Mouse (Mus musculus) kidney, postnatal 14 days (tissue): ENCODE measurements at regions not wholly inside any gene's neighbourhood (a gene's known extent, or its start where the extent isn't known, plus 50 kb on each side); places are given as distances from the start of the nearest gene placed in this dataset.

ENCODE experiments used
- DNase-seq: peaks from one replicate; pipeline ENCODE4 v3.0.0; 2022; ENCODE audit warnings: mixed read lengths

DNA sequence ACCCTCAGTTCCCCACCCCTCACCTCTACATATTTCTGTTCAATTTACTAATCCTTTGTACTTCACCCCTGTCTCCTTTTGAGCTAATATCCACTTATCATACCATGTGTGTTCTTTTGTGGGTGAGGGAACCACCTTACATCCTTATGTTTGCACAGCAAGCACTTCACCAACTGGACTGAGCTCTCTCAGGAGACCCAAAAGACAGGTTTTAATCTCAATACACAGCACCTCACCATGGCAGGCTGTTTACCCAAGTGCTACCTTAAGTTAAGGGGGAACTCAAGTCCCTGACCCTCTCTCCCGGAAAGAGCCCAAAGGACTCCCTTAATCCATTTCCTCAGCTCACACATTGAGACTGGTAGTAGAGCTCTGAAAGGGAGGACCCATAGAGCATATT is 62.3 kb upstream of the Agr3 start:
- no peak for DNase-seq

DNA sequence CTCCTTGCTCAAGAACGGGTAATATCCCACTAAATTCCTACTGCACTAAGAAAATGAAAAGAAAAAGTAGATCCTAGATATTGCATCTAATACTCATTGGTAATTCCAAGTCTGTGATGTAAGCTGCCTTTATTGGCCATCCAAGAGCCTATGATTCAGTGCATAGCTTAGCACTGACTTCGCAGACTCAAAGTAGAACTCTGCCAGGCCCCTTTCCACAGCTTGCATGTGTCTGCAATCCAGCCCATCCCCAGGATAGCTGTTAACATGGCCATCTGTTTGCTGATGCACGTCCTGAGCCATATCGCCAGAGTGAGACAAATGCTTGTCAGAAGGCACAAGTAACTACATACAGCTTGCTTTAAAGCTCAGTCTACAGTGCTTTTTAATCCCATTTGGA is 72.3 kb upstream of the Agr3 start:
- DNase-seq: no peak

DNA sequence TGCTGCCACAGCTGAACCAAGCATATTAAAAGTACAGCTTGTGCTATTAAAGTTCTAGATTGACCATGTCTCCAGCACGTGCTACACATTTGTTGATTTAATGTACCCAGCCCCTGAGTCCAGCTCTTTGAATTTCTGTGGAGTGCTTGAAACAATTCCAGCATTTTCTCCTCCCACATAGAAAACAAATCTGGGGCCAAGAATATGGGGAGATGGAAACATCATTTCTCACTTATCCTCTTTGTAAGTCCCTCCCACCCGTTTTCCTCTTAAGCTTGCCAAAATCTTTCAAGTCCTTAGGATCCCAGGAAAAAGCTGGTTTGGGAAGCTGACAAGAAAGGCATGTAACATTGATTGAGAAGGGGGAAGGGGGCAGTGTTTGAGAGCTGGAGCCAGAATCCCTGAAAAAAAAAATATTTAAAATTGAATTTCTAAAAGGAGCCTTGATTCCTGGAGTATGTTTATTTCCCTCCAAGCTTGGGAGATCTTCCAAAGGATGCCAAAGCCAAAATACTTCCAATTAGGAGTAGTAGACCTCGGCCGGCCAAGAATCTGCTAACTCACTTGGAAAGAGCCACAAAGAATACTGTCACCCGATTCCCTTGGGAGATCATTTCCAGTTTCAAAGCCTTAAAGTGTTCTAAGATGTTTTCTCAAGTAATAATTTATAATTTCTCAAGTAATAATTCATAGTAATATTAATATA is 78.4 kb upstream of the Agr3 start:
- peak; percentile 61 for DNase-seq

DNA sequence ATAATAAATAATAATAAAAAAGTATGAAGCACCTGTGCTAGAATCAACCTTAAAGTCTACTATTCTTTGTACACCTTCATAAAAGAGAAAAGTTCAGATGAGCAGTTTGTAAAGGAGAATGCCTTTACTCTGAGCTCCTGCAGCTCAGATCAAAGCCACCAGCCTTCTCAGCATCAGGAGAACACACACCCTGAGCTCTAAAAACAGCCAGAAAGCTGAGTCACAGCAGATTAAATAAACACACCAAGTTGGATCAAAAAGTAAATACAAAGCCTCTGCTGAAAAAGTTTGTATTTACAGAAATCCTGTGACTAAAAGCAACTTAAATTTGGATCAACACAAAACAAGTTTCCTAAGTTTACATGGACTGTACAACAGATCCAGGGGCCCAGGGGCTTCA is 88.5 kb upstream of the Agr3 start:
- no peak for DNase-seq

DNA sequence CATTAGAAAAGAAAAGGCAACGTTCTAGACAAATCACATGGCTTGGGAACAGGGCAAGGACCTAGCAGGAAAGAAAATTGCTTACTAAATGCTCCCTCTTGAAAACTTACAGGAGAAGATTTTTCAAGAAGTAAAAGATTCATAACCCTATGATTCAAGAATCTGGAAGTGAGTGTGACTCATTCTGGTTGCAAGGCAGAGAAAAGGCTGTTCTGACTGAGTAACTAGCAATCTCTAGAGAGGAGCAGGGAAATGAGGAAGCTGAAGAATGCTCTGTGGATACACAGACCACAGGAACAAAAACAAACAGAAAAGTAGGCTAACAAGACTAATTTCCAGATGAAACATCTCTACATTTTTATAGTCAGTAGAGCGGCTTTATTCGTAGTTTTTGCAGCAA is 92.1 kb upstream of the Agr3 start:
- DNase-seq: no peak

DNA sequence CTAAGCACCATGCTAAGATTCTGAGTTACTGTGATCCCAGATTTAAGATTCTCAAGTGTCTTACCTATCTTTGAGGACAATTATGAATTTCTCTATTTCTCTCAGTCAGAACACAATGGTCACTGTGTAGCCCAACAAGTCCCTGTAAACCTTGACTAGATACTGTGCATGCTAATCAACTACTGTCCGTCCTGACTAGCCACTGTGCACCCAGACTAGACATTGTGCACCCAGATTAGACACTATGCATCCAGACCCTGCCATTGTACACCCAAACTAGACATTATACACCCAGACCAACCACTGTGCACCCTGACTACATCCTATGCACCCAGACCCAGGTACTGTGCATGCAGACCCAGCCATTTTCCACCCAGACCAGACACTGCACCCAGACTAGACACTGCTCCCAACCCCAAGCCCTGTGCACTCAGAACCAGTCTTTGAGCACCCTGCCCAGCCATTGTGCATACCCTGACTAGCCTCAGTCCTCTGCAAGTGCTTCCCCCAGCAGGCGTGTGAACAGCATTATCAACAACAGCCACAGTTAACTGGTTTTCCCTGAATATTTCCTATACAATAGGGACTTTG is 93.4 kb upstream of the Agr3 start:
- no peak for DNase-seq

DNA sequence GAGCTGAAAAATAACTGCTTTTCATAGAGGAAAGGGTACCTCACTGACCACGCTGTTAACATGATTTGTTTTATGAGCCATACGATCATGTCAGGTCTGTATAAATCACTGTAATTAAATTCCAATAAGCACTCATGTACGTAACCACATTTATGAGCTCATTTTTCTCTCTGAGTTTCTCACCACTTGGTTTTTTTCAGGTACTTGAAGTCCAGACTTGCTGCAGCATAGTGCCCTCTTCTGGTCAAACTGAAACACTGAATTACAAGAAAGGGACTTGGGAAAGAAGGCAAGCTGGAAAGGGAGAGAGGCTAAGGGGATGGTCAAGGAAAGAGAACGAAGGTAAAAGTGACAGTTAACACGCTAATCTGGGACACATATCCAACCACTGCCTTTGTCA is 94.2 kb upstream of the Agr3 start:
- DNase-seq: peak; percentile 50

DNA sequence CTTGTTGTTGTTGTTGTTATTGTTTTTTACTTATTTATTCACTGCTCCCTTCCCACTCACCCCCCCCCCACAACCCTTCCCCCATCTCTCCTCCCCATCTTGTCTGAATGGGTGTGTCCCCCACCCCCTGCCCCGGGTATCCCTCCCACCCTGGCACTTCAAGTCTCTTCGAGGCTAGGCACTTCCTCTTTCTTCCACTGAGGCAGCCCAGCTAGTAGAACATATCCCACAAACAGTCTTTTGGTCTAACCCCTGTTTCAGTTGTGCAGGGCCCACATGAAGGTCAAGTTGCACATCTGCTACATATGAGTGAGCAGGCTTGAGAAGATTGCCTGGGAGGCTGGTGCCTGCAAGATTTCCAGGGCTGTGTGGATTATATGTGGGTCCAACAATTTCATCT is 97.6 kb upstream of the Agr3 start:
- no peak for DNase-seq

DNA sequence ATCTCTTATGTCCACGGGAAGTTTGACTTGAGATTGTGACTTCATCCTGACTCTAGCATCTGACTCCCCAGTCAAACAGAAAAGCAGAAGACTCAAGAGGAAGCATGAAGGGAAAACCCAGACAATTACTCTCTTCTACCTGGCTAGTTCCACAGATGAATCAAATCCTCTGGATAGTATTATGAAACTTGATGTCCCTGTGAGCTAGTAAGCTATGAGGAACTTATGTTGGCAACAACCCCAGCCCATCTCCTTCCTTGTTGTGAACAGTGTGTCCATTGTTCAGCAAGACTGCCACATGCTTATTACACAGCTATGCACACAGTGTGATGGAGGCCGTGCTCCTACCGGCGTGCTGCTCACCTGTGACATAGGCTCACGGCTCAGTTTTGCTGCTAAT is 98.4 kb upstream of the Agr3 start:
- DNase-seq: no peak

DNA sequence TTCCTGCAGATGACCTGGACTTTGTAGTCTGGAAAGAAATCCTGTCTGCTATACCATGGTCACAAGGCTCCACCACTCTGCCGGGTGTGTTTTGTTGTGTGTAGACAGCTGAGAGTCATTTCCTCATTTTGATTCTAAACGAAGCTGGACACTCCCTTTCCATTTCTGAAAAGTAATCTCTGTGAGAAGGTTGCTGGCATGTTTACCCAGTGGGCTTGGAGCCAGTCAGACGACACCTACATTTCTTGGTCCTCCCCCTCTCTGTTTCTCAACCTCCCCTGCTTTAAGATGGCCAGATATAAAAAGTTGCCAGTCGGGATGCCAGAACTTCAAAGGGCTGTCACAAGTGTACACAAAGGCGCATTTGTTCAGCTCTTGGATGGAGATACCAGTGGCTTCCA is 100.8 kb upstream of the Agr3 start:
- peak; percentile 13 for DNase-seq

DNA sequence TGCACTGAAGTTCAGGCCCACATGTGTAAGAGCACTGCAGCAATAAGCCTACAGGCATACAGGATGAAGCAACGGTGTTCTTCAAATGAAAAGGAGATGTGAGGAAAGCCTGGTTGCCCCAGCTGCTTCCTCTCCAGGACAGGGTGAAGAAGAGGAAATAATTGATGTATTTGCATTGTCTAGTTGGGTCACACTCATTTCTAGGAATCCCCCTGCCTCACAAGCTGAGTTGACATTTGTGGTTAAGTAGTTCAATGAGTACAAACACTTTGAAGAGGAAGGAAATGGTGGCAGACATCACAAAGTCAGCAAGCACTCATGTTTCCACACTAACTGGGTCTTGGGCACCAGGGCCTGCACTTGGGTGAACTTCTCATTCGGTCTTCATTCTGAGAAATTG is 126.2 kb upstream of the Agr3 start:
- DNase-seq: no peak

DNA sequence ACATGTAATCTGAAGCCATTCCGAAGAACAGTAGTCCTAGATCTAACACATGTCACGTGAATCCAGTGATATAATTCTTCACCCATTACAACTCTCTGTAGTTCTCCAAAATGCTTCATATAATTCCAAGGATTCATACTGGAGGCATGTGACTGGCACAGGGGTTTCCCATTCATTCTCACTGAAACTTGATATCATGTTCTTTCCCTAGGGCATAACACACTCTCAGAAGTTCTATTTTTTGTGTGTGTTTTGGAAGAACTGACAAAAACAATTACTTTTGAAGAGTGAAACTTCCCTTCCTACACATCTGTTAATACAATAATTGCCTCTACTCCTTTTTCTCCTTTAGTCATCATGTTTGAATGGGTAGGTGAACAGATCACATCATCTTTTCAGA is 150.0 kb upstream of the Agr3 start:
- no peak for DNase-seq

DNA sequence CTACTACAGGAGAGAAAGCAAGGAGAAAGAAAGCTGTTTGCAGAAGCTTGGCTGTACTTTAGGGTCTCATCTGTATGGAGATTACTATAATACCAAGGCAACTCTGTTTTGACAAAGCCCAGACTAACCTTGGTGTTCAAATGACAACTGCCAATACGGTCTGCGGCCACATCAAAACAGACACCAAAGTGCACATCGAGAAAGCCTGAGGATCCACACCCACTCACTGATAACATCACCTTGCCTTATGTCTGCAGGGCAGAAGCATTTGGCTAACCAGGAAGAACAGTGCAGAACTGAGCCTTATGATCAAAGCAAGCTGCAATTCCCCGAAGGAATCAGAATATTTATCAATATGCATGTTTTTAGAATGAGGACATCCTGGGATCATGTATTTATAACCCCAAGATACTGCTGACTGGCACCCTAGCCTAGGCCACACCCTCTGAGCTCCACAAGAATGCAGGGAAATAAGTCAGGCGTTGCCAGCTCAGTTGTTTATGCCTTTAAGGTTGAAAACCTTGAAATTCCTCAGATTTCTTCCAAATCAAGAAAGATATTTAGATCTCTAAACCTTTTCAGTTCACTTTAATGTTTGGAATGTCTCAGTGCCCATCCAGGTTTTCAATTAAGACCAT is 154.9 kb upstream of the Agr3 start:
- DNase-seq: no peak

DNA sequence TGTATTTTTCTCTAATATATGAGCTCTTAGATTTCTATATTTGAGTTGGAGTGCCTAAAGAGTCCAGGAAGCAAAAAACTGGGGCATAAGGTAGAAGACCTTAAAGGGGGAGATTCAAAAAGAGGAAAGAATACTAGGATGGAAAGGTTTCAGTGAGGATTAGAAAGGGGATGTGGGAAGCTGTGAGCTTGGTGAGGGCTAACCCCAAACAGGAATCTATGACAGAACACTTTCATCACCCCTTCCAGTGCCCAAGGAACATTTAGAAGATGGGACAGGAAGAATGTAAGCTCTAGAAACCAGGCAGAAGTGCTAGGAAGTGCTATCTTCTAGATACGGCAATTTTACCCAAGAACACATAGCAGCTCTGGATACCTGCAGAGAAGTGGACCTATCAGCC is 166.5 kb upstream of the Agr3 start:
- DNase-seq: no peak

DNA sequence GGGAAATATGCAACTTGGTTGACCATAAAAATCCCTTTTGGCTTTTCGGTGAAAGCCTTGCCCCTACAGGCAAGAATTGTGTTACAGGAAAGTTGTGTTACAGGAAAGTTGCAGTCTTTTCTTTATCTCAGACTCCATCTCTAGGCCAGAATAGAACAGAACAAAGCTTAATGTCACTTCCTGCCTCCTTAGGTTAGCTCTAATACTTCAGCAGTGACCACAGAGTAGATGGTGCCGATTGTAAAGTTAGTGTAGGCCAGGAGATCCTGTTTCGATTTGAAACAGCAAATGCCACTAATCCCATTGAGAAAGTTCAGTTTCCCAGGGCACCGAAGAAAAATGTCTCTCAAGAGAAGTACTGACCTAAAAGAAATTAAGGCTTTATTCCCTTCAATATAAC is 170.3 kb upstream of the Agr3 start:
- no peak for DNase-seq

DNA sequence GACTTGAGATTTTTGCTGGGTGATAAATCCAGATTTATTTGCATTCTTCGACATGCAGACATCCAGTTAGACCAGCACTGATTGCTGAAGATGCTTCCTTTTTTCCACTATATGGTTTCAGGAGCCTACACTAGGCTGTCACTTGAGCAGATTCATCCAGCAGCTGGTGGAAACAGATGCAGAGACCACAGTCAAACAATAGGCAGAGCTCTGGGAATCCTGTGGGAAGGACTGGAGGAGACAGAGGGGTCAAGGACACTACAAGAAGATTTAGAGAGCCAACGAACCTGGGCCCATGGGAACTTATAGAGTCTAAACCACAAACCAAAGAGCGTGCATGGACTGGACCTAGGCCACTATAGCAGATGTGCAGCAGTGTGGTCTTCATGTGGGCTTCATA is 177.4 kb upstream of the Agr3 start:
- no peak for DNase-seq

DNA sequence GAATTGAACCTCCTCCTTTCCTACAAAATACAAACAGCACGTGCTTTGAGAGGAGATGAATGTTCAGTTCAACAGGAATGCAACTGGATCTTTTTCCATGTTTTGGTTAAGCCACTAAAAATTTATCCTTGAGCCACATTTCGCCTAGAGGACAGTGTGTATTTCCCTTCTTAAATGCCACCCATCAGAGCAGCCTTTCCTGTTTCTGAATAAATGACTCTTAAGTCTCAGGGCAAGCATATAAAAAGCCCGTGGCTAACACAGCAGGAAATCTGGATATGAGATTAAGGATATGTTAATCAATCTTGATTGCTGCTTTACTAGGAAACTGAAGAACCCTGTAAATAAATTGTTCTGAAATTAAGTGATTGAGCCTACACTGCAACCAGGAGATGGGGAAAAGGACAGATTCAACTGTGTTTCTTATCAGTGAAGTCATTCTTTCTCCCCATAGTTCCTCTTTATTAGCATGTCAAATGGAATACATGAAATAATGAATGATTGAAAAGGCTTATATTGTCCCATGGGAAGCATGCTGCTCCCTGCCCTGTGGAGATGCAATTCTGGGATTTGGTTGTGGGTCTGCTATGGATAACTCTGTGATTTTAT is 178.6 kb upstream of the Agr3 start:
- DNase-seq: peak; percentile 12

DNA sequence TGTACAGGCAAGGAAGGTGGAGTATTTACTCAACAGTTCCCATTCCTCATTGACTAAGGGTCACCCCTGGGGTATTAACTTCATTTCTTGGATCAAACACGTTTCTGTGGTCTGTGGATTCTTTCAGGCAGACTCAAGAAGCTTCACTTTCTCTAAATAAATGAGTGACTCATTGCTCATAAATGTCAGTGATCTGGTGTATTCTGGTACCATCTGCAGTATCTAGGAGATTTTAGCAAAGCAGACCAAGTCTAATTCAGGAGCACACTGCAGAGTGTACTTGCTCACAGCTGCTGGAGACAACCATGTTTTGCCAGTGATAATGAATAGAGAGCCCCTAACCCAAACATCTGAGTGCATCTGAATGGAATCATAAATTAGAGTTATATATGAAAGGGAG is 182.7 kb upstream of the Agr3 start:
- DNase-seq: no peak

DNA sequence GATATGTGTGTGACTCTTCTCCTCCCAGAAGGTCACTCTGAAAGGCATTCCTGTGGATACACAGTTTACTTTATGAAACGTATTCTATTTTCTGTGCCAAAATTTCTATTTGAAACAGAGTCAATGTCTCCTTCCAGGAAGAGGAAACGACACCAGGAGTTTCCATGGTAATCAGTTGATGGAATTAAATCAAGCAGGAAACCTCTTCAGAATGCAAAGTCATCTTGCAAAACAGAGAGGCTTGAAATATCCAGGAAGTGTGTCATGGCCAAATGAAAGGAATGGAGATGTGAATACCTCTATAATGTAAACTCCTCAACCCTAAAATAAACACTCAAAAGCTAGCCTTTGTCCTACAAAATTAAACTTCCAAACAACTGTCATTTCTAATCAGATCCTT is 189.0 kb upstream of the Agr3 start:
- DNase-seq: peak; percentile 11

DNA sequence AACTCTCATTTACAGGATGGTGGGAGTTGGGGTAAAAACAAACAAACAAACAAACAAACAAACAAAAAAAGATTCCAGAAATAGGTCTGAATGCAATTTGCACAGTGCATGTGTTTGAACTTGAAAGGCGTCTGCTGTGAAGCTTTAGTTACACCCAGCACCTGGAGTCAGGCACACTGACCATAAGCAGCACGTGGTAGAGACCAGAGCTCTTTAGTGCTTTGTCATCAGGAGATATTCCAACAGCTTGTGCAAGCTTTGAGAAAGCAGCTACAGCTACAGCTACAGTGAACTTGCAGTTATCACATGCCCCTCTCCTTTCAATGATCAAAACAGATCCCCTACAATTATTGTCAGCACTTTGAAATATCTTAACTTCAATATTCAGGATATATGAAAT is 190.4 kb upstream of the Agr3 start:
- no peak for DNase-seq

DNA sequence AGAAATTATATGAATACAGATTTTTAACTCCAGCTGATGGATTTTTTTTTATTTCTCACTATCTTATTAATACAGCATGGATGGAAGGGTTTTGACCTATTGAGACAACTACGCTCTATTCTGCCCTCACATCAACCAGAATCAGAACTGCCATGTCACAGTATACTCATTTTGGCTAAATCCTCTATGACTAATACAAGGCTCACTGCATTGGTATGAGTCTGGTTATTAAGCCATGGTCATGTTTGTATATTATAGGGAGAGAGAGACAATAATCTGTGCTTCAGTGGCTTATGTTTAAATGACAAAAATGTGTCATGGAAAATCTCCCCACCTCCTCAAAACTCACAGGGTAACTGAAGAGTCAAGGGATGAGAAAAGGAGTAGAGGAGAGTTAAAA is 191.0 kb upstream of the Agr3 start:
- no peak for DNase-seq

DNA sequence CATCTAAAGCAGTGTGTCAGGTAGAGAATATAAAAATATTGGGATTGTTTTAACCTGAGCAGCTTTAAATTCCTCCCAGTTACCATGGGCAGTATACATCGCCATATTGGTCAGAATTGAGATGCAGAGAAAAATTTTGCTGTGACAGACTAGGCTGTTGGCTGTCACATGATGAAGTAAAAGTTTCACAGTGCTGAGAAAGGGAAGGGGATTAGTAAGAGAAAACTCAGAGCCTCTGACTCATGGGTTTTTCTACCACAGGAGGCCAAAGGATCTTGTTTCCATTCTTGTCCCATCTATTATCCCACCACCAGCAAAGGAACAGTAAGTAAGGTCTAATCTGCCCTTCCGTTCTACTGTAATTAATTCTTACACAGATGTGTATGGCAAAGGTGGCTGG is 191.8 kb upstream of the Agr3 start:
- DNase-seq: no peak

DNA sequence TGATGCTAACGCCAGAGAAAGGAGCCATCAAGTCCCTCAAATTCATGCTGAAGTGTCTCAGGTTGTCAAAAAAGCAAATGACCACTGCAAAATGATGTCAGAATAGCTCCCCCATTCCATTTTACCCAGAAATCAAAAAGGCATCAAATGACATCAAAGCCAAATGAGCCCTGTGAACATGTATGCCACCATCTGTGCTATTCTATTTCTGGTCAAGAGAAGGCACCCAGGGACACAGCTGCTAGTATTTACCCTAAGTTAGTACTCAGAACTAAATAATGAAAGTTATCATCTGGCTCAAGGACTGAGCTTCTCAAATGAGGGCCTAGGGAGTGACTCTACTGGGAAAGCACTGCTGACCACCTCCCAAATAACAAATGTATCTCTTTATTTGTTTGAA is 191.1 kb upstream of the Ahr start:
- DNase-seq: no peak

DNA sequence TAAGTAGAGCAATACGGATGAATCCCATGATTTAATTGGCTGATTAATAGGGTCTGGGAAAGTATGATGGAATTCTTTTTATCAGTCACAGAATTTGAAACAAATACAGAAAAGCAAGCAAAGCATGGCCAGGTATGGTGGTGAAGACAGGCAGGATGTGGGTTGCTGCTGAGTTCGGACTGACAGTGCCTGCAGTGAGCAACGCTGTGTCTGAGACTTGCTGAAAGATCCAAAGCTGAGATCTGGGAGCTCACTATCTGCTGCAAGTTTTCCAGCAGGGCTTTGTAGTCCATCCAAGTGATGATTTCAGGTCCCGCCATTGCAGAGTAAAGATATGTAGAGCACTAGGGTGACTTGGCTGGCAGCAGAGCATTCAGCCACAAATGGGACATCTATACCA is 189.3 kb upstream of the Ahr start:
- DNase-seq: no peak
